Mouse (Mus musculus): ENCODE measurements around the gene Mgat4a. TPM values are rescaled to one million over a fixed set of nuclear protein-coding genes. Genes with fewer than 3 reads are reported as not detected.

Mgat4a gene
- polyA plus RNA-seq, 1 experiment from 2014 or later, result 11.0 TPM

Other genes with a start within 250 kb of the Mgat4a start
- gene Inpp4a, start 241.2 kb downstream of the Mgat4a start, polyA plus RNA-seq (2015; fragmentation: Nextera tagmentation; extraction: Ambion mirVana), result 74.5 and 74.9 TPM in 2 replicates
- gene Coa5, start 110.9 kb downstream of the Mgat4a start, polyA plus RNA-seq (2015; fragmentation: Nextera tagmentation; extraction: Ambion mirVana), result 60.4 and 66.2 TPM in 2 replicates
- gene Unc50, start 110.9 kb downstream of the Mgat4a start, polyA plus RNA-seq (2015; fragmentation: Nextera tagmentation; extraction: Ambion mirVana), result 122 and 127 TPM in 2 replicates
- 3.1 and 3.2 TPM in 2 replicates for gene 2010300C02Rik, start 179.1 kb upstream of the Mgat4a start, polyA plus RNA-seq (2015; fragmentation: Nextera tagmentation; extraction: Ambion mirVana)